In the genomic region with DNA sequence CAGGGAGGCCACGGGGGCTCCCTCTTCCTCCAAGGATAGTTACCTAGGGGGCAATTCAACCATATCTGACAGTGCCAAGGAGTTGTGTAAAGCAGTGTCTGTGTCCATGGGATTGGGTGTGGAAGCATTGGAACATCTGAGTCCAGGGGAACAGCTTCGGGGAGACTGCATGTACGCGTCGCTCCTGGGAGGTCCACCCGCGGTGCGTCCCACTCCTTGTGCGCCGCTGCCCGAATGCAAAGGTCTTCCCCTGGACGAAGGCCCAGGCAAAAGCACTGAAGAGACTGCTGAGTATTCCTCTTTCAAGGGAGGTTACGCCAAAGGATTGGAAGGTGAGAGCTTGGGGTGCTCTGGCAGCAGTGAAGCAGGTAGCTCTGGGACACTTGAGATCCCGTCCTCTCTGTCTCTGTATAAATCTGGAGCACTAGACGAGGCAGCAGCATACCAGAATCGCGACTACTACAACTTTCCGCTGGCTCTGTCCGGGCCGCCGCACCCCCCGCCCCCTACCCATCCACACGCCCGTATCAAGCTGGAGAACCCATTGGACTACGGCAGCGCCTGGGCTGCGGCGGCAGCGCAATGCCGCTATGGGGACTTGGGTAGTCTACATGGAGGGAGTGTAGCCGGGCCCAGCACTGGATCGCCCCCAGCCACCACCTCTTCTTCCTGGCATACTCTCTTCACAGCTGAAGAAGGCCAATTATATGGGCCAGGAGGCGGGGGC, we compare ENCODE assay signal across 10 mouse cellular contexts. TPM values are rescaled to one million over a fixed set of nuclear protein-coding genes. Genes with fewer than 3 reads are reported as not detected.
DNase-seq lines count a peak whose midpoint lies in the region; TF ChIP-seq lines count a peak whose summit lies in the region.
"Had no signal": no experiment of that assay in that cellular context is flagged by ENCODE, and none has a peak within 500 bp of the region (broad histone marks: within the 10 kb centered on the region; RNA-seq: fewer than 3 reads in every experiment).

No protein-coding gene starts in this region.

- H3K9me3 ChIP-seq in limb, embryonic 10.5 days (replicated peaks), result no peaks in the 10 kb centered on the region

- intact Hi-C loops in heart, postnatal 14 days (cut with DNase I), result no loop called here

- peak overlapping the region; percentile 46 for H3K4me3 ChIP-seq in limb, embryonic 10.5 days
- H3K4me3 ChIP-seq in small intestine, adult 2 months (ENCODE audit: low read depth, low read length), result peak overlapping the region; percentile 47
- H3K4me3 ChIP-seq: erythroblast, embryonic 14.5 days had no signal

- no peak for TF ChIP-seq CTCF in small intestine, adult 2 months (IDR thresholded peaks at IDR 0.05; ENCODE audit: extremely low read depth, insufficient read length, insufficient replicate concordance, low read depth, low read length)

- H3K27me3 ChIP-seq in limb, embryonic 10.5 days (ENCODE audit: low read depth, poor library complexity, severe bottlenecking), result peaks cover 65% of the 10 kb centered on the region
- H3K27me3 ChIP-seq in small intestine, adult 2 months (ENCODE audit: control insufficient read depth, insufficient read depth, low read length), result peaks cover 2% of the 10 kb centered on the region; the same call in 1 of the 2 replicates
- H3K27me3 ChIP-seq: CH12.LX had no signal

- 11% methylated on average over 33 of the region's 33 CpGs for WGBS in limb, embryonic 10.5 days
- 14% methylated on average over 33 of the region's 33 CpGs for WGBS in small intestine, adult 2 months

- peaks cover 10% of the 10 kb centered on the region; the same call in 1 of the 2 replicates for H3K4me1 ChIP-seq in limb, embryonic 10.5 days
- H3K4me1 ChIP-seq in small intestine, adult 2 months (ENCODE audit: control insufficient read depth, insufficient read depth, insufficient read length, low read length), result no peaks in the 10 kb centered on the region

- H3K36me3 ChIP-seq in limb, embryonic 10.5 days, result no peaks in the 10 kb centered on the region
- no peaks in the 10 kb centered on the region for H3K36me3 ChIP-seq in small intestine, adult 2 months (ENCODE audit: control insufficient read depth, insufficient read depth, low read length)

- peak; percentile 4 to 6 for DNase-seq in cerebellum, postnatal 25 days
- no peak for DNase-seq in cerebellum, adult 9-11 months
- DNase-seq in urinary bladder, postnatal 14 days (ENCODE audit: low spot score), result peak; percentile 4
- DNase-seq in urinary bladder, postnatal 10 days (ENCODE audit: low spot score), result no peak
- peak; percentile 1 to 6 for DNase-seq in heart, postnatal 14 days
- DNase-seq in limb, embryonic 10.5 days (ENCODE audit: low spot score), result peak; percentile 39
- DNase-seq in cerebellum, adult 18-20 months, result no peak

- no peak for TF ChIP-seq POLR2A in small intestine, adult 2 months (IDR thresholded peaks at IDR 0.05; ENCODE audit: low read depth, low read length)

- H3K27ac ChIP-seq in limb, embryonic 10.5 days, result no peak overlapping the region
- H3K27ac ChIP-seq in small intestine, adult 2 months (ENCODE audit: insufficient read depth, low read depth, low read length), result no peak overlapping the region

RNA-seq across cellular contexts. Expression of a gene that starts 2.0 kb away (rescaled TPM):
- 1 to 10 TPM; 1.9 to 3.0 TPM for total RNA-seq in heart, postnatal 14 days (2021)
- polyA plus RNA-seq in limb, embryonic 10.5 days (2016; fragmentation: Nextera tagmentation; extraction: Ambion mirVana), result 0.05 TPM in 2 replicates
- polyA plus RNA-seq in small intestine, adult 2 months (2012; rRNA removed), result 0.06 and 0.08 TPM in 2 replicates
- total RNA-seq: CH12.LX had no signal
- polyA plus RNA-seq: erythroblast, embryonic 14.5 days had no signal

Comparison
In these comparisons a context has a peak if more than half of its experiments do, and no peak if none do; other contexts are left out.
1. DNase-seq: peak in cerebellum, postnatal 25 days (2 of 2), urinary bladder, postnatal 14 days (single experiment), heart, postnatal 14 days (2 of 2) and limb, embryonic 10.5 days (single experiment); none in cerebellum, adult 9-11 months (single experiment), urinary bladder, postnatal 10 days (single experiment) and cerebellum, adult 18-20 months (0 of 2).